Mouse (Mus musculus) megakaryocyte, embryonic 14.5 days (primary cell): ENCODE measurements around the gene Fam53a.

Experiments used
- FLI1 ChIP-seq: IDR thresholded peaks from 2 replicates; pipeline ENCODE4 v1.6.1; 2012; ENCODE audit warnings: low read length, inconsistent platforms, mixed read lengths
- GATA1 ChIP-seq: IDR thresholded peaks from 3 replicates; pipeline ENCODE4 v1.6.1; 2012; ENCODE audit warnings: mixed read lengths, low read length, inconsistent platforms, borderline replicate concordance

DNA sequence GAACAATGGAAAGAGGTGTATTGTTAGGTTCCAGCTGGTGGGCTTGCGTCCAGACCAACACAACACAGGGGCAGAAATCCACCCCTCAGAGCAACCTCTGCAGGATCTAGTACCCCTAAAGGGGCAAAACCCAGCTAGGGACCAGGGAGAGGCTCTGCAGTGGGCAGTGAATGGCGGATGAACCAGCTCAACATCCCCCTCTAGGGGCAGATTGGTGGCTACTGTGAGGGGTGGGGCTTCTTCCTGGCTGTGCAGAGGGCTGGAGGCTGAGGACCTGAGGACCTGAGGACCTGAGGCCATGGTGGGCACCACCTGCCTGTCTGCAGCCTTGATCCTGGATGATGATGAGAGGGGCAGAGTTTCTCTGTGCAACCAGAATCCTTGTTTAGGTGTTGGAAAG is 35.8 kb downstream of the Fam53a start:
- TF ChIP-seq GATA1 (no peak), FLI1 (no peak)
